Mouse (Mus musculus): ENCODE measurements around the gene Sh3tc1. TPM values are rescaled to one million over a fixed set of nuclear protein-coding genes. Genes with fewer than 3 reads are reported as not detected.

Gene Sh3tc1
- polyA plus RNA-seq, 1 experiment from 2014 or later, result 10.4 TPM

GRCm38 (mm10) chr5:35703183-35703582 lies 36.6 kb downstream of the Sh3tc1 start:
- no peaks in the 10 kb centered on the region for H3K9me3 ChIP-seq (replicated peaks)
- H3K9ac ChIP-seq, result no peak overlapping the region
- ATAC-seq (ENCODE audit: insufficient number of reproducible peaks, low FRiP score), result no peak
- H3K27ac ChIP-seq (ENCODE audit: poor library complexity, severe bottlenecking), result no peak overlapping the region
- peaks cover 11% of the 10 kb centered on the region; the same call in 1 of the 2 replicates for H3K36me3 ChIP-seq
- no peak overlapping the region for H3K4me3 ChIP-seq
- WGBS, result 79% methylated on average over 8 of the region's 8 CpGs
- H3K4me2 ChIP-seq, result no peak overlapping the region
- no peaks in the 10 kb centered on the region for H3K4me1 ChIP-seq (replicated peaks)
- H3K27me3 ChIP-seq (replicated peaks), result peaks cover 17% of the 10 kb centered on the region

- ATAC-seq (ENCODE audit: insufficient number of reproducible peaks, low FRiP score), result no peak
- Histone ChIP-seq H3K4me1 (replicated peaks) (no peaks in the 10 kb centered on the region), H3K4me2 (no peak overlapping the region), H3K27me3 (replicated peaks) (peaks cover 17% of the 10 kb centered on the region), H3K9me3 (replicated peaks) (no peaks in the 10 kb centered on the region), H3K27ac (ENCODE audit: poor library complexity, severe bottlenecking) (no peak overlapping the region), H3K36me3 (peaks cover 11% of the 10 kb centered on the region; the same call in 1 of the 2 replicates), H3K9ac (no peak overlapping the region), H3K4me3 (no peak overlapping the region)
- WGBS, result 81% methylated on average over 4 of the region's 4 CpGs
Measured at GRCm38 (mm10) chr5:35702582-35703140, 37.1 kb downstream of the Sh3tc1 start.

GRCm38 (mm10) chr5:35701042-35701441 lies 38.7 kb downstream of the Sh3tc1 start:
- Histone ChIP-seq H3K27ac (ENCODE audit: poor library complexity, severe bottlenecking) (no peak overlapping the region), H3K27me3 (replicated peaks) (peaks cover 21% of the 10 kb centered on the region), H3K4me1 (replicated peaks) (no peaks in the 10 kb centered on the region), H3K4me2 (no peak overlapping the region), H3K4me3 (no peak overlapping the region), H3K9ac (no peak overlapping the region), H3K36me3 (0 out of 2 replicates have a peak, but pooled peaks cover 13% of the 10 kb centered on the region), H3K9me3 (replicated peaks) (no peaks in the 10 kb centered on the region)
- ATAC-seq (ENCODE audit: insufficient number of reproducible peaks, low FRiP score), result no peak
- 43% methylated on average over 6 of the region's 6 CpGs for WGBS

GRCm38 (mm10) chr5:35695815-35696214 lies 44.0 kb downstream of the Sh3tc1 start:
- Histone ChIP-seq H3K27ac (ENCODE audit: poor library complexity, severe bottlenecking) (no peak overlapping the region), H3K9me3 (replicated peaks) (no peaks in the 10 kb centered on the region), H3K9ac (no peak overlapping the region), H3K27me3 (replicated peaks) (peaks cover 31% of the 10 kb centered on the region; the same call in 1 of the 2 replicates), H3K36me3 (0 out of 2 replicates have a peak, but pooled peaks cover 6% of the 10 kb centered on the region), H3K4me3 (no peak overlapping the region), H3K4me1 (replicated peaks) (peaks cover 19% of the 10 kb centered on the region), H3K4me2 (no peak overlapping the region)
- ATAC-seq (ENCODE audit: insufficient number of reproducible peaks, low FRiP score), result no peak
- WGBS, result 29% methylated on average over 5 of the region's 5 CpGs

GRCm38 (mm10) chr5:35693638-35694037 lies 46.1 kb downstream of the Sh3tc1 start:
- Histone ChIP-seq H3K4me3 (no peak overlapping the region), H3K4me2 (no peak overlapping the region), H3K4me1 (replicated peaks) (peaks cover 41% of the 10 kb centered on the region), H3K36me3 (0 out of 2 replicates have a peak, but pooled peaks cover 2% of the 10 kb centered on the region), H3K27me3 (replicated peaks) (peaks cover 24% of the 10 kb centered on the region; the same call in 1 of the 2 replicates), H3K9ac (no peak overlapping the region), H3K9me3 (replicated peaks) (no peaks in the 10 kb centered on the region), H3K27ac (ENCODE audit: poor library complexity, severe bottlenecking) (no peak overlapping the region)
- no peak for ATAC-seq (ENCODE audit: insufficient number of reproducible peaks, low FRiP score)
- 65% methylated on average over 4 of the region's 4 CpGs for WGBS

- H3K4me1 ChIP-seq (replicated peaks), result peaks cover 61% of the 10 kb centered on the region
- peak overlapping the region; percentile 28; the same call in 1 of the 2 replicates for H3K27ac ChIP-seq (ENCODE audit: poor library complexity, severe bottlenecking)
Measured at GRCm38 (mm10) chr5:35691246-35691645, 48.5 kb downstream of the Sh3tc1 start.

GRCm38 (mm10) chr5:35690485-35691165 lies 49.2 kb downstream of the Sh3tc1 start:
- Histone ChIP-seq H3K4me1 (replicated peaks) (peaks cover 67% of the 10 kb centered on the region), H3K4me2 (no peak overlapping the region), H3K4me3 (no peak overlapping the region), H3K9ac (no peak overlapping the region), H3K27ac (ENCODE audit: poor library complexity, severe bottlenecking) (no peak overlapping the region), H3K9me3 (replicated peaks) (no peaks in the 10 kb centered on the region), H3K27me3 (replicated peaks) (peaks cover 20% of the 10 kb centered on the region; the same call in 1 of the 2 replicates), H3K36me3 (no peaks in the 10 kb centered on the region)
- whole genome bisulfite sequencing, result 67% methylated on average over 8 of the region's 8 CpGs
- no peak for ATAC-seq (ENCODE audit: insufficient number of reproducible peaks, low FRiP score)

More at GRCm38 (mm10) chr5:35691246-35691645, 48.5 kb downstream of the Sh3tc1 start:
- peaks cover 20% of the 10 kb centered on the region; the same call in 1 of the 2 replicates for H3K27me3 ChIP-seq (replicated peaks)
- no peak overlapping the region for H3K4me3 ChIP-seq
- 30% methylated on average over 11 of the region's 11 CpGs for WGBS
- H3K36me3 ChIP-seq, result no peaks in the 10 kb centered on the region
- H3K9ac ChIP-seq, result no peak overlapping the region
- ATAC-seq (ENCODE audit: insufficient number of reproducible peaks, low FRiP score), result no peak
- no peak overlapping the region for H3K4me2 ChIP-seq
- no peaks in the 10 kb centered on the region for H3K9me3 ChIP-seq (replicated peaks)

- Histone ChIP-seq H3K4me2 (no peak overlapping the region), H3K4me1 (replicated peaks) (peaks cover 80% of the 10 kb centered on the region), H3K4me3 (no peak overlapping the region), H3K9ac (no peak overlapping the region), H3K27ac (ENCODE audit: poor library complexity, severe bottlenecking) (peak overlapping the region; percentile 17; the same call in 1 of the 2 replicates), H3K36me3 (no peaks in the 10 kb centered on the region), H3K9me3 (replicated peaks) (no peaks in the 10 kb centered on the region), H3K27me3 (replicated peaks) (peaks cover 11% of the 10 kb centered on the region; the same call in 1 of the 2 replicates)
- no peak for ATAC-seq (ENCODE audit: insufficient number of reproducible peaks, low FRiP score)
Measured at GRCm38 (mm10) chr5:35689374-35689773, 50.4 kb downstream of the Sh3tc1 start.

- Histone ChIP-seq H3K36me3 (no peaks in the 10 kb centered on the region), H3K4me2 (no peak overlapping the region), H3K27me3 (replicated peaks) (peaks cover 6% of the 10 kb centered on the region; the same call in 1 of the 2 replicates), H3K27ac (ENCODE audit: poor library complexity, severe bottlenecking) (peak overlapping the region; percentile 17; the same call in 1 of the 2 replicates), H3K9me3 (replicated peaks) (no peaks in the 10 kb centered on the region), H3K4me3 (no peak overlapping the region), H3K9ac (no peak overlapping the region), H3K4me1 (replicated peaks) (peaks cover 83% of the 10 kb centered on the region)
- 67% methylated on average over 2 of the region's 2 CpGs for WGBS
- ATAC-seq (ENCODE audit: insufficient number of reproducible peaks, low FRiP score), result no peak
Measured at GRCm38 (mm10) chr5:35688851-35689250, 50.9 kb downstream of the Sh3tc1 start.

GRCm38 (mm10) chr5:35687098-35687497 lies 52.7 kb downstream of the Sh3tc1 start:
- Histone ChIP-seq H3K9ac (no peak overlapping the region), H3K36me3 (no peaks in the 10 kb centered on the region), H3K27ac (ENCODE audit: poor library complexity, severe bottlenecking) (peak overlapping the region; percentile 73), H3K4me1 (replicated peaks) (peaks cover 76% of the 10 kb centered on the region), H3K27me3 (replicated peaks) (peaks cover 7% of the 10 kb centered on the region), H3K4me2 (no peak overlapping the region), H3K9me3 (replicated peaks) (no peaks in the 10 kb centered on the region), H3K4me3 (no peak overlapping the region)
- 39% methylated on average over 5 of the region's 5 CpGs for WGBS
- ATAC-seq (ENCODE audit: insufficient number of reproducible peaks, low FRiP score), result peak; percentile 60

GRCm38 (mm10) chr5:35686336-35686735 lies 53.5 kb downstream of the Sh3tc1 start:
- WGBS, result 77% methylated on average over 4 of the region's 4 CpGs
- Histone ChIP-seq H3K4me1 (replicated peaks) (peaks cover 69% of the 10 kb centered on the region), H3K27ac (ENCODE audit: poor library complexity, severe bottlenecking) (peak overlapping the region; percentile 73; the same call in 1 of the 2 replicates)

More at GRCm38 (mm10) chr5:35686336-35686735, 53.5 kb downstream of the Sh3tc1 start:
- Histone ChIP-seq H3K27me3 (replicated peaks) (peaks cover 13% of the 10 kb centered on the region), H3K4me2 (no peak overlapping the region), H3K36me3 (no peaks in the 10 kb centered on the region), H3K4me3 (no peak overlapping the region), H3K9ac (0 out of 2 replicates have a peak overlapping the region, but pooled peaks have one; percentile 7), H3K9me3 (replicated peaks) (no peaks in the 10 kb centered on the region)
- ATAC-seq (ENCODE audit: insufficient number of reproducible peaks, low FRiP score), result no peak
